Mouse (Mus musculus) limb, embryonic 10.5 days (tissue): Measurements from ENCODE around the gene Abr. TPM values are rescaled to one million over a fixed set of nuclear protein-coding genes. Genes with fewer than 3 reads are reported as not detected.

ENCODE experiments used
- DNase-seq: peaks from one replicate; pipeline ENCODE4 v3.0.0-alpha.2; 2017; ENCODE audit warnings: low spot score
- H3K27ac ChIP-seq: fragments of 300-500 bp; sonication (generic); 2 replicates; pipeline ENCODE4 v1.5.1; 2016; ENCODE audit warnings: mild to moderate bottlenecking
- H3K27me3 ChIP-seq: fragments of 300-500 bp; sonication (generic); 2 replicates; pipeline ENCODE4 v1.6.1; 2016; ENCODE audit warnings: low read depth, mild to moderate bottlenecking; ENCODE audit not compliant: poor library complexity, severe bottlenecking
- H3K36me3 ChIP-seq: fragments of 300-500 bp; sonication (generic); 2 replicates; pipeline ENCODE4 v1.6.1; 2016; ENCODE audit warnings: mild to moderate bottlenecking, moderate library complexity
- H3K4me1 ChIP-seq: fragments of 300-500 bp; sonication (generic); 2 replicates; pipeline ENCODE4 v1.6.1; 2016
- H3K4me3 ChIP-seq: fragments of 300-500 bp; sonication (generic); 2 replicates; pipeline ENCODE4 v1.5.1; 2016; ENCODE audit warnings: mild to moderate bottlenecking, moderate library complexity
- H3K9me3 ChIP-seq: fragments of 300-500 bp; sonication (generic); replicated peaks from 2 replicates; pipeline ENCODE4 v1.6.1; 2016; ENCODE audit warnings: mild to moderate bottlenecking
- WGBS: fragments of 180-500 bp; shearing (Covaris S2); methylation state at CpG from one replicate; pipeline ENCODE4 v1.1.7; 2016; 5-methylcytosine and 5-hydroxymethylcytosine counted together
- polyA plus RNA-seq: library from polyadenylated mRNA; unstranded; fragments of >200 nt; fragmentation: Nextera tagmentation; extraction: Ambion mirVana; gene quantifications from 2 replicates; pipeline ENCODE4 v1.2.1, GENCODE M21; 2016

The Abr gene
- polyA plus RNA-seq, 1 experiment from 2014 or later, result 53.7 TPM

- Histone ChIP-seq H3K27ac (peak overlapping the region; percentile 72), H3K9me3 (no peaks in the 10 kb centered on the region), H3K36me3 (peaks cover 21% of the 10 kb centered on the region), H3K4me3 (no peak overlapping the region), H3K27me3 (no peaks in the 10 kb centered on the region), H3K4me1 (peaks cover 60% of the 10 kb centered on the region)
- peak; percentile 65 for DNase-seq
- 0% methylated on average over 1 of the region's 1 CpGs for WGBS
Measured at GRCm38 (mm10) chr11:76499987-76500386, 122.1 kb downstream of the Abr start.

DNA sequence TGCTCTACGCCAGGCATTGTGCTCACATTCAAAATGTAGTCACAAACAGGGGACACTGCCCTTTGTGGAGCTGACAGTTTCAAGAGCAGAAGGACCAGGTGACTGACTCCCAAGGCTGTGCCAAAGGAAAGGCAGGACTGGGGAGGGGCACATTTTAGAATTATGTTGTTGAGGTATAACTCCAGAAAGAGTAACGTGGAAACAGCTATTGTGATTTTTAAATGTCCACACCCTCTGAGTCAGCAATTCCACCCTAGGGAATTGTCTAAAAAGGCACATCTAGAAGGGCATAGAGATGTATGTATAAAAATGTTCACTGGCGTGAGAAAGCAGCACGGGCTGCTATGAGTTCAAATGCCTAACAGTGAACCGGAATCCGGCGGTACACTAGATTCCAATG lies 122.5 kb downstream of the Abr start:
- 75% methylated on average over 7 of the region's 7 CpGs for WGBS
- Histone ChIP-seq H3K9me3 (no peaks in the 10 kb centered on the region), H3K4me1 (peaks cover 64% of the 10 kb centered on the region), H3K4me3 (no peak overlapping the region), H3K27me3 (no peaks in the 10 kb centered on the region), H3K36me3 (peaks cover 17% of the 10 kb centered on the region), H3K27ac (peak overlapping the region; percentile 72)
- DNase-seq, result no peak

GRCm38 (mm10) chr11:76497769-76498152 lies 124.4 kb downstream of the Abr start:
- H3K9me3 ChIP-seq, result no peaks in the 10 kb centered on the region
- H3K36me3 ChIP-seq, result peaks cover 4% of the 10 kb centered on the region
- 86% methylated on average over 4 of the region's 4 CpGs for WGBS
- no peak overlapping the region for H3K4me3 ChIP-seq
- peaks cover 82% of the 10 kb centered on the region for H3K4me1 ChIP-seq
- no peaks in the 10 kb centered on the region for H3K27me3 ChIP-seq
- H3K27ac ChIP-seq, result peak overlapping the region; percentile 74
- DNase-seq, result no peak

DNA sequence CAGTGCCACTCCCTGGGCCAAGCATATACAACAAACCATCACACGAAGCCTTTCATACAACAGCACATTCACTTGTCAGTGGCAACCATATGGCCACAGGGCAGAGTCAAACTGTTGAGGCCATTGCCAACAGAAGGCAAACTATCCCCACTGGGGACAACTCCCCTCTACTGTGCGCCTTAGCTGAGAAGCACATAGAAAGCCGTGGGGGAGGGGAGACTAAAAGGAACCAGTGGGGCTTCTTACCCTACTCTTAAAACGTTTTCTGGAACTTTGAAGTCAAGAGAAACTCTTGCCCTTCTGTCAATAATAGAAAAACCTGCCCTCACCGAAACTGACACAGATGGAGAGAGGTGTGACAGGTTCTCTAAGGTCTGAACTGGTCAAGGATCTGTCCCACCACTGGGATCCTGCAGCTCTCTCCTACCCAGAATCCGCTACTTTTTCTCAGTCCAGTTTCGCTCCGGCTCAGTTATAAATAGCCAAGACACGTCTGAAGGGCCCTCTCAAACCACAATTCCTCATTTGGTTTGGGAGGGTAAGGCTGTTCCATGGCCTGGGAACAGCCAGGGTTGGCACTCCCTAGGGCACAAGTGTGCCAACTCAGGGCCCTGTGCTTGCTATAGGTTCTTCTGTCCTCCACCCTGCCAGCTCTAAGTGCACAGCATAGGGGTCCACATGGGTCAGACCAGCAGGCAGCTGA lies 124.9 kb downstream of the Abr start:
- Histone ChIP-seq H3K36me3 (no peaks in the 10 kb centered on the region), H3K4me1 (peaks cover 88% of the 10 kb centered on the region), H3K9me3 (no peaks in the 10 kb centered on the region), H3K27ac (peak overlapping the region; percentile 74), H3K4me3 (no peak overlapping the region), H3K27me3 (no peaks in the 10 kb centered on the region)
- WGBS, result 79% methylated on average over 9 of the region's 9 CpGs
- DNase-seq, result no peak

- no peak overlapping the region for H3K4me3 ChIP-seq
Measured at GRCm38 (mm10) chr11:76496086-76496771, 125.9 kb downstream of the Abr start.

DNA sequence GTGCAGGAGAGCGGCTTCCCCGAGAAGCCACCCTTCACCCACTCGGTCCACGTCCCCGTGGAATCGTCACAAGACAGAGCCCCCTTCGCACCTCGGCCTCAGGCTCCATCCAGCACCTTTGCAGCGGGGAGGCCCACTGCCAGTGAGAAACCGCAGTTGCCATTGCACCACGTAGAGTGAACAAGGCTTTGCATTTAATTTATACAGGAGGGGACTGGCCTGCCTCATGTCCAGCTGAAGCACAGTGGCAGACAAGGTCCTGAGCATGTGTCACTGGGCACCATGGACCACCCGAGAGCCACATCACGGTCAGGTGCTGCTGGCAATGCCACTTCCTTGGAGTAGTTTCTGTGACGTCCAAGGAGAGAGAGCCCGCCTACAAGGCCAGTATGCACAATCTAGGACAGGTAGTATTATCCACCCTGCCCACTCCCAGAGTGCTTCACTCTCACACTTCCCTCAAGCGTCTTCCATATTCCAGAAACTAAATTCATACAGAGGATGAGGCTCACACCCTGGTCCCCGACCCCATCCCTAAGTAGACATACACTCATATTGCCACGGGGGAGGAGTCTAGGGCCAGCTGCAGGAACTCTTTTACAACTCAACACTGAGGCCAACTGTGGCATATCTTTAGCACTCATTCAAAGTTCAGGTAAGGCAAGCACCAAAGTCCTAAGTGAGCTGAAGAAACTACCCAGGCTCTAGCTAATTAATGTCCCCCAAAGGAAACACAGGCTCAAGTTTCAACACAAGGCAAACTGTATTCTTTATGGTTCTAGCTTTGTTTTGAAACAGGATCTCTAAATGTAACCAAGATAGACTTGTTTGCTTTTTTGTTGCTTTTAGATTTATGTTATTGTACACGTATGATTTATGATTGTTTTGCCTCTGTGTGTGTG lies 126.7 kb downstream of the Abr start:
- Histone ChIP-seq H3K4me1 (peaks cover 91% of the 10 kb centered on the region), H3K9me3 (no peaks in the 10 kb centered on the region), H3K27ac (peak overlapping the region; percentile 95), H3K4me3 (peak overlapping the region; percentile 67), H3K36me3 (no peaks in the 10 kb centered on the region), H3K27me3 (no peaks in the 10 kb centered on the region)
- DNase-seq, result no peak
- WGBS, result 15% methylated on average over 19 of the region's 19 CpGs

More at GRCm38 (mm10) chr11:76496086-76496771, 125.9 kb downstream of the Abr start:
- Histone ChIP-seq H3K9me3 (no peaks in the 10 kb centered on the region), H3K27me3 (no peaks in the 10 kb centered on the region), H3K36me3 (no peaks in the 10 kb centered on the region), H3K4me1 (peaks cover 94% of the 10 kb centered on the region), H3K27ac (peak overlapping the region; percentile 95)
- no peak for DNase-seq
- WGBS, result 60% methylated on average over 6 of the region's 6 CpGs

DNA sequence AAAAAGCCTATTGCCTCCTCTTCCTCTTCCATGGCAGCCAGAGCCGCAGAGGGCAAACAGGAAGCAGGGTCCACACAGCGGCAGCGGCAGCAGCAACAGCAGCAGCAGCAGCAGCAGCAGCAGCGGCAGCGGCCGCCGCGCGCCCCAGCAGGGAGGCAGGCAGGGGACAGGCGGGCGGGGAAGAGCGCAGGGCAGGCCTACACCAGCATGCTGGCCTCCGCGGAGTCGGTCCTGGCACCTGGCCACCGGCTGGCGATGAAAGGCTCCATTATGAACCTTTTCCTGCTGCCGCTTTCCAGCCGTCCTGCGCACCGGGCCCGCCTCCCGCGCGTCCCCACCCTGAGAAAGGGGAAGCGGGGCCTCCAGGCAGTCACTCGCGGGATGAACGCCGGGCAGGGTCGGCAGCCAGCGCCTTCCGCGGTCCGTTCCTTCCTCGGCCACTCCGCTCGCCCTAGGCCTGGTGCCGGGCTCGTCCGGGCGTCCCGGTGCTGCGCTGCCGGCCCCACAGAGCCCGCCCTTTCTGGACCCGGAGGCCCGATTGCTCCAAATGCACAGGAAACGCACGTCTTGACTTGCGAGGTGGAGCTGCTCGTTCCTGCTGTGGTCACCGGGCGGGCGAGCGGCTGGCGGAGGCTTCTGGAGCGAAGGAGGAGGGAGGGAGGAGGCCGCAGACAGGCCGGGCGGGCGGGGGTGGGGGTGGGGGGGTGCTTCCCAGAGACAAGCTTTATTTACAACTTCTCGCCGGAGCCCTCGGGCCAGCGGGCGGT lies 127.6 kb downstream of the Abr start:
- Histone ChIP-seq H3K4me3 (peak overlapping the region; percentile 67), H3K27ac (peak overlapping the region; percentile 95), H3K27me3 (no peaks in the 10 kb centered on the region), H3K4me1 (peaks cover 91% of the 10 kb centered on the region), H3K36me3 (no peaks in the 10 kb centered on the region), H3K9me3 (no peaks in the 10 kb centered on the region)
- DNase-seq, result peak; percentile 84
- under 1% methylated on average over 66 of the region's 67 CpGs for WGBS

DNA sequence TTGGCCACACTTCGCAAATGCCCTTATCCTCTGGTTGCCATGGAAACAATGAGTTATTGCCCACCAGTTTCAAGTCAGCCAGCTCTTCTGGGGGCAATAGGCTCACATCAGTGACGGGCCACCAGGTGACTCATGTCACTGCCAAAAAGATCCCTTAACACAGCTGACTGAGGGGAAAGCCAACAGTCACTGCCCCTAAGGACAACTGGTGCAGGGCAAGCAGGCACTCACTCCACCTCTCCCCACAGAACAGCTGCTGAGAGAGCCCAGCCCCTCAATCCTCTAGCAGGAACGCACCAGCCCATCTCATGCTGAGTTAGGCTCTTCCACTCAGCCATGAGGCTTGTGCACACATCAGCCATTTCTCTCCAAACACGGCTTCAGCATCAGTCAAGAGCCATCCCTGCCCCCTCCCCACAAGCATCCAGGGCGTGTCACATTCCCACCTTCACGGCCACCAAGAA lies 128.3 kb downstream of the Abr start:
- Histone ChIP-seq H3K4me3 (peak overlapping the region; percentile 67), H3K4me1 (peaks cover 90% of the 10 kb centered on the region), H3K9me3 (no peaks in the 10 kb centered on the region), H3K36me3 (no peaks in the 10 kb centered on the region), H3K27ac (peak overlapping the region; percentile 95), H3K27me3 (no peaks in the 10 kb centered on the region)
- 5% methylated on average over 6 of the region's 6 CpGs for WGBS
- peak; percentile 54 for DNase-seq

DNA sequence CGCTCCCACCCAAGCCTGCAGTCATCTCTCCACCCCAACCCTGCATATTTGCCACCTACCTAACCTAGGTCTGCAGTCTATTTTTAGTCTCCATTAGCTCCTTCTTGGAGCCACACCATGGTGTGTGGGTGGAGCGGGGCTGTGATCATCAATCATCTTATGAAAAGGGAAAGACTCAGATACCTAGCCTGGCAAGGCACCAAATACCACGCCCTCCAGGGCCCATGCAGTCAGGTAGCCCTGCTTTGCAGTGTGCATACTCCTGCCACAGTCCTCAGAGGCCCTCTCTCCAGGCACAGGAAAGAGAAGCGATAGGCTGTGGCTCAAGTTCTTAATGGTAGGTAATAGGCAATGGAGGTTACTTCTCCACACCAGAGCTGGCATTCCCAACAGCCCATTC lies 128.9 kb downstream of the Abr start:
- peaks cover 86% of the 10 kb centered on the region for H3K4me1 ChIP-seq
- H3K27ac ChIP-seq, result peak overlapping the region; percentile 95; the same call in 1 of the 2 replicates
- H3K9me3 ChIP-seq, result no peaks in the 10 kb centered on the region
- no peak for DNase-seq
- peak overlapping the region; percentile 67 for H3K4me3 ChIP-seq
- 78% methylated on average over 4 of the region's 4 CpGs for WGBS
- H3K36me3 ChIP-seq, result no peaks in the 10 kb centered on the region
- H3K27me3 ChIP-seq, result no peaks in the 10 kb centered on the region

DNA sequence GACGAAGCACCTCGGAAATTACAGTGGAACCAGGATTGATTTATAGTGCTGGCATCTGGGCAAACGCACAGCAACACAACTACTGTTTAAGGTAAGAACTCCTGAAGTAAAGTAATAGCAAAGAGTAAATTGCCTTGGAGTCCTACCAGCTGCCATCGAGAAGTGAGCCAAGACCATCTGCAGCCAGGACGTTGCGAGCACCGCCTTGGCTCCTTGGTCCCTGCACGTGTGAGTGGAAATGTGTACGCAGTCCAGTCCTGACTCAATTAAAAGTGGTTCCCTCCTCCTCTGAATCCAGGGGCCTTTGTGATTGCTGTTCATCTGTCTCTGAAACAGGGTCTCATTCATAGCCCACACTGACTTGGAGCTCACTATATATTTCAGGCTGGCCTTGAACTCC lies 130.3 kb downstream of the Abr start:
- H3K4me1 ChIP-seq, result peaks cover 79% of the 10 kb centered on the region
- DNase-seq, result no peak

GRCm38 (mm10) chr11:76489407-76489806 lies 132.7 kb downstream of the Abr start:
- Histone ChIP-seq H3K4me1 (peaks cover 59% of the 10 kb centered on the region), H3K36me3 (peaks cover 19% of the 10 kb centered on the region), H3K27me3 (no peaks in the 10 kb centered on the region), H3K9me3 (no peaks in the 10 kb centered on the region), H3K27ac (no peak overlapping the region), H3K4me3 (no peak overlapping the region)
- 42% methylated on average over 6 of the region's 6 CpGs for WGBS
- DNase-seq, result no peak

More for the DNA sequence above, 130.3 kb downstream of the Abr start:
- Histone ChIP-seq H3K27ac (no peak overlapping the region), H3K4me3 (0 out of 2 replicates have a peak overlapping the region, but pooled peaks have one; percentile 9), H3K27me3 (no peaks in the 10 kb centered on the region), H3K36me3 (peaks cover 3% of the 10 kb centered on the region; the same call in 1 of the 2 replicates), H3K9me3 (no peaks in the 10 kb centered on the region)
- 72% methylated on average over 9 of the region's 9 CpGs for WGBS

DNA sequence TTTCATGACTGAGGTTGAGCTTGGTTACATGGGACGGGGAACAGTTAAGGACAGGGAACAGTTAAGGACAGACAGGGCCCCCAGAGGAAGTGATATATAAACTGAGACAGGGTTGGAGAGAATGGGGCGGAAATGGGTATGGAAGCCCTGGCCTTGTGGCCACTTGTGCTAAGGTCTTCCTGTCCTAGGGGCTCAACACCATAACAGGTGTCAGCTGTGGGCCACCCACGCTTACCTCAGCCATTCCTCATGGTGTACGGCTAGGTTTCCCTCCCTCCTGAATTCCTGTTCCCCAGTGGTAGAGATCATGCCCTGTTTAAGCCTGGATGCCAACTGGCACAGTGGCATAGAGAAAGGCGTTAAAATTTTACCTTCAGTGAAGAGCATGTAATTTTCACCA lies 135.1 kb downstream of the Abr start:
- no peak for DNase-seq
- Histone ChIP-seq H3K4me1 (peaks cover 51% of the 10 kb centered on the region), H3K27ac (no peak overlapping the region), H3K36me3 (peaks cover 40% of the 10 kb centered on the region), H3K27me3 (no peaks in the 10 kb centered on the region), H3K4me3 (no peak overlapping the region), H3K9me3 (no peaks in the 10 kb centered on the region)
- 85% methylated on average over 5 of the region's 5 CpGs for WGBS
